Mouse (Mus musculus) heart, postnatal 0 days (tissue): ENCODE data around the gene BC049352.

ENCODE experiments used
- CTCF ChIP-seq: IDR thresholded peaks from 2 replicates; pipeline ENCODE4 v1.5.1; 2016; ENCODE audit warnings: antibody characterized with exemption, control low read depth, low read depth
- EP300 ChIP-seq: IDR thresholded peaks from 2 replicates; pipeline ENCODE4 v1.6.1; 2016; ENCODE audit warnings: antibody characterized with exemption, low read depth

DNA sequence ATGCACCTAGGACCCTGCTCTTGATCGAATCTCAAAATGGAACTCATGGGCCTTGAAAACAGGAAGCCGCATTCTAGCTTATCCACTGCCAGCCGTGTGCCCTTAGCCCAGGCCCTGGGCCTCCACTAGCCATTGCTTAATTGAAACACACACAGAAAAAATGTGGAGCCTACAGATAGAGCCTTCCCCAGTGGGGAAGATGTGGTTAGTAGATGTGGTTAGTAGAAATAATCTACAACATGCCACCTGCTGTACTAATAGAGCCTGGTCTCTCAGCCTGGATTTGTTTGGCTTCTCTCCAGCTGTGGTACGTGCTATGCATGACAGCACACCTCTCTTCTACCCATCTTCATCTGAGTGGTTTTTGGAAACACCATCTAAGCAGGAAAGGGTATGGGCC is 92.4 kb downstream of the BC049352 start:
- no peak for TF ChIP-seq CTCF
- no peak for TF ChIP-seq EP300
